Mouse (Mus musculus) adrenal gland, adult 18-20 months (tissue): ENCODE data around the gene Pan2. TPM values are rescaled to one million over a fixed set of nuclear protein-coding genes. Genes with fewer than 3 reads are reported as not detected.

ENCODE experiments used
- DNase-seq, 2 experiments: peaks; one replicate each; pipeline ENCODE4 v3.0.0; 2021 to 2022; ENCODE audit warnings: low spot score in 2 of 2
- total RNA-seq, 2 experiments: library from RNA; stranded (reverse); gene quantifications; 1 replicate in 1 of 2; 2 replicates in 1 of 2; pipeline ENCODE4 v1.2.3; 2021

Gene Pan2
- total RNA-seq, 2 experiments from 2014 or later: 14.5 to 19.1 TPM

- DNase-seq: no peak
Measured at GRCm38 (mm10) chr10:128370601-128371000, 67.5 kb downstream of the Pan2 start.

Other genes starting within 250 kb of the Pan2 start
- gene Ptges3, start 244.4 kb upstream of the Pan2 start, total RNA-seq: 100 to 1,000 TPM; 228 to 248 TPM
- 1,000 to 10,000 TPM; 2,783 to 4,328 TPM for gene Atp5b, start 220.1 kb upstream of the Pan2 start, total RNA-seq
- 10 to 100 TPM; 35.6 to 45.3 TPM for gene Baz2a, start 211.8 kb upstream of the Pan2 start, total RNA-seq
- 100 to 1,000 TPM in 1 of 2 experiments, 10 to 100 TPM in 1; 90.1 to 106 TPM for gene Rbms2, start 123.0 kb upstream of the Pan2 start, total RNA-seq
- gene Gls2, start 108.9 kb upstream of the Pan2 start, total RNA-seq: 1 to 10 TPM; 2.9 TPM
- 10 to 100 TPM; 15.4 to 17.7 TPM for gene Spryd4, start 91.5 kb upstream of the Pan2 start, total RNA-seq
- not detected for gene Mip, start 77.5 kb upstream of the Pan2 start, total RNA-seq
- gene Timeless, start 71.3 kb upstream of the Pan2 start, total RNA-seq: 1 to 10 TPM; 3.9 to 5.4 TPM
- gene Apon, start 49.2 kb upstream of the Pan2 start, total RNA-seq: not detected
- gene Apof, start 34.7 kb upstream of the Pan2 start, total RNA-seq: 10 to 100 TPM in 1 of 2 experiments, under 1 TPM in 1; 0.64 to 10.7 TPM
- 10 to 100 TPM; 25.8 to 33.0 TPM for gene Stat2, start 32.8 kb upstream of the Pan2 start, total RNA-seq
- not detected for gene Il23a, start 4.6 kb upstream of the Pan2 start, total RNA-seq
- gene Cnpy2, start 19.1 kb downstream of the Pan2 start, total RNA-seq: 100 to 1,000 TPM; 147 to 165 TPM
- gene Cs, start 34.4 kb downstream of the Pan2 start, total RNA-seq: 100 to 1,000 TPM; 349 to 654 TPM
- gene Coq10a, start 65.7 kb downstream of the Pan2 start, total RNA-seq: 10 to 100 TPM; 79.8 to 90.2 TPM
- gene Ankrd52, start 73.8 kb downstream of the Pan2 start, total RNA-seq: 10 to 100 TPM; 61.7 to 61.8 TPM
- under 1 TPM in 1 of 2 experiments, not detected in 1; 0.16 TPM for gene Slc39a5, start 97.9 kb downstream of the Pan2 start, total RNA-seq
- 10 to 100 TPM; 74.3 to 75.2 TPM for gene Nabp2, start 108.2 kb downstream of the Pan2 start, total RNA-seq
- 10 to 100 TPM; 40.0 to 42.2 TPM for gene Rnf41, start 108.3 kb downstream of the Pan2 start, total RNA-seq
- gene Smarcc2, start 155.9 kb downstream of the Pan2 start, total RNA-seq: 100 to 1,000 TPM; 113 to 116 TPM
- gene Myl6, start 190.8 kb downstream of the Pan2 start, total RNA-seq: 100 to 1,000 TPM; 816 to 933 TPM
- gene Myl6b, start 195.3 kb downstream of the Pan2 start, total RNA-seq: 10 to 100 TPM in 1 of 2 experiments, 1 to 10 TPM in 1; 5.3 to 11.6 TPM
- gene Esyt1, start 222.5 kb downstream of the Pan2 start, total RNA-seq: 10 to 100 TPM; 23.6 to 39.0 TPM
- gene Zc3h10, start 244.4 kb downstream of the Pan2 start, total RNA-seq: 10 to 100 TPM; 14.5 TPM
- 1,000 to 10,000 TPM; 2,692 to 2,714 TPM for gene Rpl41, start 246.0 kb downstream of the Pan2 start, total RNA-seq